Mouse (Mus musculus): Measurements from ENCODE around the gene Map7d1. TPM values are rescaled to one million over a fixed set of nuclear protein-coding genes. Genes with fewer than 3 reads are reported as not detected.
A peak's percentile ranks its signal among the peaks of the same experiment; 100 is the strongest.

Gene Map7d1
- polyA plus RNA-seq, 1 experiment from 2014 or later = 105 TPM

DNA sequence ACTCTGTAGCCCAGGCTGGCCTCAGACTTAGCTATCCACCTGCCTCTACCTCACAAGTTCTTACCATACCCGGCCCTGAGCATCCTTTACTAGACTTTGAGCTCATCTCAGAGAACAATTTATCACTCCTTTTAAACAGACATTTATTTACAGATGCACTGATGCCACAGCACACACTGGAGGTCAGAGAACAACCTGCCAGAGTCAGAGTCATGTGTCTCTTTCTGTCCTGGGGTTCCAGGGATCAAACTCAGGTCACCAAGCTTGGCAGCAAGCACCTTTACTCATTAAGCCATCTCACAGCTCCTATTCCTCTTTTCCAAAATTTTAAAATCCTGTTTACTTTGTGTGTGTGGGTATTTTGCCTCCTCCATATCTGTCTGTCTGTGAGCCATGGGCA, 50.8 kb downstream of the Map7d1 start:
- WGBS = 68% methylated on average over 1 of the region's 1 CpGs
- Histone ChIP-seq H3K27ac (no peak overlapping the region), H3K27me3 (0 out of 2 replicates have a peak, but pooled peaks cover 3% of the 10 kb centered on the region), H3K4me3 (replicated peaks) (no peak overlapping the region), H3K9ac (no peak overlapping the region), H3K4me1 (peaks cover 11% of the 10 kb centered on the region), H3K36me3 (replicated peaks) (no peaks in the 10 kb centered on the region), H3K4me2 (no peak overlapping the region), H3K9me3 (no peaks in the 10 kb centered on the region)
- ATAC-seq (ENCODE audit: low FRiP score) = no peak

DNA sequence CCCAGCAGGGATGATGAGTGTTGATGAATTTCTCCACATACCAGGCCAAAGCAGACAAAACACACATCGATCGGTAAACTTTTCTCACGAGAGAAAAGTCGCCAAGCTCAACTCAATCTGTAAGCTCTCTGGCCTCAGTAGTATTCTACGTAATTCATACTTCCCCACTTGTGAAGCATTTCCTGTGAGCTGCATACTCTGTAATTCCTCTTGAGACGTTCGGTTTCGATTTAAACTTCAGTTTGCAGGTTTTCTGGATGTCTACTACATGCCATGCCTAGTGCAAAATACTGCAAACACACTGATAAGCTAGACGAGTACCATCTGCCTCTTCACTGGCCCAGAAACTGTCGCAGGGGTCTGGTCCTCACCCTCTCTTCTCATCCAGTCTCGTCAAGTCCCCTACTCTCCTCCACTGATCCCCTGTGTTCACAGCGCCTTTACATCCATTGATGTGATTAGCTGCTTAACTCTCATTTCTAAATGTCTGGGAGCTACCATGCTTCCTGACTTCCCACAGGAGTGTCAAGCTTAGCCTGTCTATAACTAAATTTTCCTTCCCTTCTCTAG, 51.4 kb downstream of the Map7d1 start:
- no peak for ATAC-seq (ENCODE audit: low FRiP score)
- Histone ChIP-seq H3K36me3 (replicated peaks) (0 out of 2 replicates have a peak, but pooled peaks cover 2% of the 10 kb centered on the region), H3K4me3 (replicated peaks) (no peak overlapping the region), H3K4me1 (peaks cover 17% of the 10 kb centered on the region), H3K9me3 (no peaks in the 10 kb centered on the region), H3K27ac (no peak overlapping the region), H3K9ac (no peak overlapping the region), H3K27me3 (0 out of 2 replicates have a peak, but pooled peaks cover 3% of the 10 kb centered on the region), H3K4me2 (no peak overlapping the region)
- 89% methylated on average over 12 of the region's 12 CpGs for WGBS

DNA sequence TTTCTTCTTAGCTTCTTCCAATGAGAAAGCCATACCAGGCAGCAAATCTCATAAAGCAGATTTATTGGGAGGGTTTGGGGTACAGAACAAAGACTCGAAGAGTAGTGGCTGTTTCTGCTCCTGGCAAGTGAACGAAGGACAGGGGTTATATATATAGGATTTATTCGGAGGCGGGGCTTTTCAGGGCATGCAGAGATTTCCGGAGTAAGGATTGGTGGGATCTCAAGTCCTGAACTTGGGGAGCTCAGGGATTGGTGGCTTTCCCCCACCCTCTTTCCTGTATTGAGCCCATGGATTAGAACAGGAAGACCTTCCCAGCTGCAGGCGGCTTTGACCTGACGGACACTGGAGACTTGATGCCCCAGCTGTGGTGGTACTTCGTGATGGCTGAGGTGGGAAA, 52.1 kb downstream of the Map7d1 start:
- no peak overlapping the region for H3K27ac ChIP-seq
- 87% methylated on average over 8 of the region's 8 CpGs for WGBS

DNA sequence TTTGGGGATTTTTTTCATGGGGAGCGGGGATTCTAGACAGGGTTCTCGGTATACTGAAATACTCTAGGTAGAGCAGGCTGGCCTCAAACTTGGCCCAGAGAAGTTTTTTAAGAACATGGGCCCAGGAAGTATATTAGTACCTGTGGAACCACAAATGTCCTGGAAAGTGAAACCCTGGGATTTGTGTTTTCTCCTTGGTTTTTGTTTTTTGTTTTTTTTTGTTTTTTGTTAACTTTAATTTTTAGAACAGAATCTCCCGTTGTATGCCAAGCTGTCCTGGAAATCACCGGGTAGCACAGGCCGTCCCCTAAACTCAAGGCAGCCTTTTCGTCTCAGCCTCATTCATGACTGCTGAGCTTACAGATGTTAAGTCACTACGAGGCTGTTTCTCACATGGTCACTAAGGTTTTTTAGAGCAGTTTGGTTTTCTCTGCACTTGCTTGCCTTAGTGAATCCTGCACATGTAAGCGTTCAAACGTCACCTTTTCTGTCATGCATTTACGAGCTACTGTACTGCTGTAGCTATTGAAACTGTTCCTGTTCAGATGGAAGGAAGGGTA, 52.7 kb downstream of the Map7d1 start:
- ATAC-seq (ENCODE audit: low FRiP score) = no peak
- Histone ChIP-seq H3K36me3 (replicated peaks) (0 out of 2 replicates have a peak, but pooled peaks cover 4% of the 10 kb centered on the region), H3K4me1 (peaks cover 21% of the 10 kb centered on the region), H3K4me3 (replicated peaks) (peak overlapping the region; percentile 77), H3K4me2 (peak overlapping the region; percentile 68), H3K9ac (peak overlapping the region; percentile 75), H3K27ac (peak overlapping the region; percentile 92), H3K9me3 (no peaks in the 10 kb centered on the region), H3K27me3 (0 out of 2 replicates have a peak, but pooled peaks cover 3% of the 10 kb centered on the region)
- 80% methylated on average over 10 of the region's 10 CpGs for WGBS

More for the DNA sequence above, 52.1 kb downstream of the Map7d1 start:
- no peak overlapping the region for H3K4me2 ChIP-seq
- H3K9me3 ChIP-seq = no peaks in the 10 kb centered on the region
- H3K4me1 ChIP-seq = peaks cover 21% of the 10 kb centered on the region
- H3K9ac ChIP-seq = no peak overlapping the region
- 0 out of 2 replicates have a peak, but pooled peaks cover 3% of the 10 kb centered on the region for H3K27me3 ChIP-seq
- no peak for ATAC-seq (ENCODE audit: low FRiP score)
- 0 out of 2 replicates have a peak, but pooled peaks cover 4% of the 10 kb centered on the region for H3K36me3 ChIP-seq (replicated peaks)
- H3K4me3 ChIP-seq (replicated peaks) = no peak overlapping the region

DNA sequence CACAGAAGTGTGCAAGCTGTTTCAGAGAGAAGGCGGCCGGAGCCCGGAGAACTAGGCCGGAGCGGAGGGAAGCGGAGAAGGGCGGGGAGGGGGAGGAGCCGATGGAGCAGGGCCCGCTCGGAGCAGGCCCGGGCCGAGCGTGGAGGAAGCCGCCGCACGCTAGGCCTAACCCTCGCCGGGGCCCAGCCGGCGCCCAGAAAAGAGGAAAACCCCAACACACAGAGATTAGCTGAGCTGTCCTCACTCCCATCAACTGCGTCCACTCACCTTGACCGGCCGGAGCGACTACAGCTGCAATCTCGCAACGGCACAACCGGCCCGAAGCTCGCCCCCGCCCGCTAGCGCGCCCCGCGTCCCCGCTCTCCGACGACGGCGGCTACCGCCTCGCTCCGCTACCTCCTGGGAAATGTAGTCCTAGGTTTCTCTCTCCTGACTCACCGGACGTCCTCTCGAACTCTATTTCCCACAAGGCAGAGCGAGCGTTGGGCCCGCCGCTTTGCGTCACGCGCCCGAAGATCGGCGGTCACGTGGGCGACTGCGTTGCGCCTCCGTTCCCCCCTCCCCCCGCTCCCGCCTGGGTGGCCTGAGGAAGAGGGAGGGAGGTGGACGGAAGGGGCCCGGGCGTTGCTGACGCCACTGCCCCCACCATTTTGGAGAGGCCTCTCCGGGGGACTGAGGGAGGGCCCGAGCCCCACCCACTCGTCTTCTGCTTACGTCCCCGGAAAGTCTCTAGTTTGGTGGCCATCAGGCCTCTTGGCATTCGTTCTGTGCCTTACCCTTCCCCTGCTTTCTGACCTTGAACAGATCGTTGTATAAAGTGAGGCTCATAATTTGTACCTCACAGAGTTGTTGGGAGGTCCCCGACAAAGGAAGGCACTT, 53.6 kb downstream of the Map7d1 start, which contains the start of gene Thrap3:
Gene Thrap3 (minus strand): TSS at position 458 of the 879 bp plus-strand sequence.
- Histone ChIP-seq H3K9ac (peak within 1 kb of the TSS; percentile 75), H3K4me1 (peaks cover 21% of the 10 kb centered on the region), H3K36me3 (replicated peaks) (0 out of 2 replicates have a peak, but pooled peaks cover 4% of the 10 kb centered on the region), H3K27me3 (0 out of 2 replicates have a peak, but pooled peaks cover 3% of the 10 kb centered on the region), H3K4me2 (peak within 1 kb of the TSS; percentile 68), H3K27ac (peak within 1 kb of the TSS; percentile 92), H3K4me3 (replicated peaks) (peak within 1 kb of the TSS; percentile 77), H3K9me3 (no peaks in the 10 kb centered on the region)
- WGBS = under 1% methylated on average over 69 of the region's 75 CpGs
- peak; percentile 99 for ATAC-seq (ENCODE audit: low FRiP score)

DNA sequence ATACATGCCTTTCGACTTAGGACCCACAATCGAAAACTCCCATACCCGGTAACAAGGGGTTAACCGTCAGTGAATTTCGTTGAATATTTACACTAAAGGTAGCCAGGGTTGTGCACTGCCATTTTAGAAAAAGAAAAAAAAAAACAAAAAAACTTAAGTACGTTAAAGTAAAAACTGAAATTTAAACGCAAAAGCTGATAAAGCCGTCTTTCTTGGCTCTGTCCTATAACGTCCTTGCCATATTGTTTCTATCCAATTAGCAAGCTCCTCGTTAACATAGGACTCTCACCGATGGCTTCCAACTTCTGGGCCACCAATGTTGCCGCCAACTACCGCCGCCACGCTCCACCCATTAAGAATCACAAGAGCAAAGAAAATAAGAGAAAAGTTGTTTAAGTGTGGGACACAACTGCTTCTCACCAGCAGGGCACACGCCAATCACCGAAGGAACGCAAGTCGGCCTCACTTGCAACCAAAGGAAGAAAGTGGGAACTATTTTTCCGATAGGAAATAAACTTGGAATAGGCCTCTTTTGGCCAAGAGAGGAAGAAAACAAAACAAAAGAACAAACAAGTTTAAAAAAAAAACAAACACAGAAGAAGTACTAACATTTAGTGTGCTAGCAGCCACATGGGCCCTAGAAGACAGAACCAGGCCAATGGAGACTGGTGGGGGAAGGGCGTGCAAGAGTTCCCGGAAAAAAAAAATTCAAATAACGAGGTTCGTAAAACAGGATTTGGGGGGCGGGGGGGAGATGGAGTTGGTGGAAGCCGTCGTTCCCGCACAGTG, 54.4 kb downstream of the Map7d1 start:
- Histone ChIP-seq H3K27me3 (0 out of 2 replicates have a peak, but pooled peaks cover 3% of the 10 kb centered on the region), H3K27ac (peak overlapping the region; percentile 92), H3K36me3 (replicated peaks) (0 out of 2 replicates have a peak, but pooled peaks cover 4% of the 10 kb centered on the region), H3K4me1 (peaks cover 21% of the 10 kb centered on the region), H3K4me2 (peak overlapping the region; percentile 68), H3K4me3 (replicated peaks) (peak overlapping the region; percentile 77), H3K9ac (peak overlapping the region; percentile 75), H3K9me3 (no peaks in the 10 kb centered on the region)
- WGBS = 1% methylated on average over 28 of the region's 28 CpGs
- ATAC-seq (ENCODE audit: low FRiP score) = no peak

DNA sequence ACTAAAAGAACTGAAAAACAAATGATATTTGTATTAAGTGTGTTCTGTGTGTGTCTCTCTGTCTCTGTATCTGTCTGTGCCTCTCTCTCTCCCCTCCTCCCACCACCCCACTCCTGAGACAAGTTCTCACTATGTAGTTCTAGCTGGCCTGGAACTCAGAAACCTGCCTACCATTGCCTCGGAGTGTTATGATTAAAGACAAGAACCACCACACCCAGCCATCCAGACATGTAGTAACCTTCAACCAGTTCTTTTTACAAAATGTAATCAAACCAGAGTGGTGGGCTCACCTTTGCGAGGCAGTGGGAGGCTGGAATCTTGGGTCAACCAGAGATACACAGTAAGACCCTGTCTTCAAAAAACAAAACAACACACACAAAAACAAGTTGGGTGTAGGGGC, 55.5 kb downstream of the Map7d1 start:
- no peak for ATAC-seq (ENCODE audit: low FRiP score)
- peak overlapping the region; percentile 68 for H3K4me2 ChIP-seq
- H3K4me3 ChIP-seq (replicated peaks) = peak overlapping the region; percentile 77
- 0 out of 2 replicates have a peak, but pooled peaks cover 3% of the 10 kb centered on the region for H3K27me3 ChIP-seq
- no peaks in the 10 kb centered on the region for H3K9me3 ChIP-seq
- peaks cover 21% of the 10 kb centered on the region for H3K4me1 ChIP-seq
- 0 out of 2 replicates have a peak, but pooled peaks cover 4% of the 10 kb centered on the region for H3K36me3 ChIP-seq (replicated peaks)
- WGBS = 81% methylated on average over 2 of the region's 2 CpGs
- H3K9ac ChIP-seq = peak overlapping the region; percentile 75
- H3K27ac ChIP-seq = no peak overlapping the region

DNA sequence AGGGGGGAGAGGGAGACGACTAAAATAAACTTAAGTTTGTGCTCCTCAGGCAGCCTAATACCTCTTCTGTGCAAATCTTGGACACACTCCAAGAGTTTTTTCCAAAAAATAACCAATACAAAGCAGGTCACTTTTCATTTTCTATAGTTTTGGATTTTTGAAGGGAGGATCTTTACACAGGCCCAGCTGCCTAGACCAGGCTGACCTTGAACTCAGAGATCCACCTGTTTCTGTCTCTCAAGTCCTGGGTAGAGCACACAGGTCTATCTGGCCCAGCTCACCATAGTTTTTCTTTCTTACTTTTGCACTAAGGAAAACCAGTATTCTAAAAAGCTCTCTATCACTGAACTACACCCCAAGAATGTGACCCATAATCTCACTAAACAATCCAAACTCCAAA, 56.1 kb downstream of the Map7d1 start:
- peak overlapping the region; percentile 77 for H3K4me3 ChIP-seq (replicated peaks)
- H3K4me1 ChIP-seq = peaks cover 21% of the 10 kb centered on the region
- peak overlapping the region; percentile 75; the same call in 1 of the 2 replicates for H3K9ac ChIP-seq
- ATAC-seq (ENCODE audit: low FRiP score) = no peak
- H3K27me3 ChIP-seq = 0 out of 2 replicates have a peak, but pooled peaks cover 3% of the 10 kb centered on the region
- no peaks in the 10 kb centered on the region for H3K9me3 ChIP-seq
- H3K4me2 ChIP-seq = peak overlapping the region; percentile 68
- H3K36me3 ChIP-seq (replicated peaks) = 0 out of 2 replicates have a peak, but pooled peaks cover 4% of the 10 kb centered on the region
- H3K27ac ChIP-seq = no peak overlapping the region
- 77% methylated on average over 1 of the region's 1 CpGs for WGBS

DNA sequence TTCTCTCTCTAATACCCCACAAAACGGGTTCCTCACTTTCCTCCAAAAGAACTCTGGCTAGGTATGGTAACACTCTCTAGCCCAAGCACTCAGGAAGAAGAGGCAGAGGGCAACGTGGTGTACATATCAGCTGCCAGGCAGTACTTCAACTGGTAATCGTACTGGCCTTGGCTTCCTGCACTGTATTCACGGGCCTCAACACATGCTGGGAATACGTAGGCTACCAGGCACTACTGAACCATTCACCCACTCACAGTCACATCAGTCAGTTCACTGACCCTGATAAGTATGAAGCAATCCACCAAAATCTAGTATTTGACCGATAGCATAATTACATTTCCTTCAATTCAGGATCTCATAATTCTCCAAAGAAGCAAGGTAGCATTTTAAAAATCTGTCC, 56.6 kb downstream of the Map7d1 start:
- no peak overlapping the region for H3K4me3 ChIP-seq (replicated peaks)
- no peak overlapping the region for H3K9ac ChIP-seq
- H3K9me3 ChIP-seq = no peaks in the 10 kb centered on the region
- 88% methylated on average over 6 of the region's 6 CpGs for WGBS
- peaks cover 9% of the 10 kb centered on the region; the same call in 1 of the 2 replicates for H3K36me3 ChIP-seq (replicated peaks)
- H3K27ac ChIP-seq = no peak overlapping the region
- no peak for ATAC-seq (ENCODE audit: low FRiP score)
- H3K4me2 ChIP-seq = peak overlapping the region; percentile 68
- H3K27me3 ChIP-seq = 0 out of 2 replicates have a peak, but pooled peaks cover 3% of the 10 kb centered on the region
- peaks cover 21% of the 10 kb centered on the region for H3K4me1 ChIP-seq

DNA sequence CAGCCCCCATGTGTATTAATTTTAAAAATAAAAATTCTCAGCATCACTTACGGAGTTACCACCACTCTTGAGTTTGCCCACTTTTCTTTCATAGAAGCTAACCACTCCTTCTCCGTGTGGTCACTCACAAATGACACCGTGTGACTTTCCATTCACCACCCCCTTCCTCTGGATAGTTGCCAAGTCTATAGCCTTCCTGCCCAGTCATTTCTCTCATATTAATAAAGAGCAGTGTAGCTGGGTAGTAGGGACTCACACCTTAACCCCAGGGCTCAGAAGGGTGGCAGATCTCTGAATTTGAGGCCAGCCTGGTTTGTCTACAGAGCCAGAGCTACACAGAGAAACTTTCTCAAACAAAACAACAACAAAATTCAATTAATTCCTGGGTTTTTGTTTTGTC, 58.7 kb downstream of the Map7d1 start:
- Histone ChIP-seq H3K9ac (no peak overlapping the region), H3K4me1 (peaks cover 21% of the 10 kb centered on the region), H3K4me2 (no peak overlapping the region), H3K4me3 (replicated peaks) (no peak overlapping the region), H3K36me3 (replicated peaks) (peaks cover 27% of the 10 kb centered on the region), H3K27me3 (no peaks in the 10 kb centered on the region), H3K27ac (no peak overlapping the region), H3K9me3 (no peaks in the 10 kb centered on the region)
- WGBS = 86% methylated on average over 3 of the region's 3 CpGs
- ATAC-seq (ENCODE audit: low FRiP score) = no peak

DNA sequence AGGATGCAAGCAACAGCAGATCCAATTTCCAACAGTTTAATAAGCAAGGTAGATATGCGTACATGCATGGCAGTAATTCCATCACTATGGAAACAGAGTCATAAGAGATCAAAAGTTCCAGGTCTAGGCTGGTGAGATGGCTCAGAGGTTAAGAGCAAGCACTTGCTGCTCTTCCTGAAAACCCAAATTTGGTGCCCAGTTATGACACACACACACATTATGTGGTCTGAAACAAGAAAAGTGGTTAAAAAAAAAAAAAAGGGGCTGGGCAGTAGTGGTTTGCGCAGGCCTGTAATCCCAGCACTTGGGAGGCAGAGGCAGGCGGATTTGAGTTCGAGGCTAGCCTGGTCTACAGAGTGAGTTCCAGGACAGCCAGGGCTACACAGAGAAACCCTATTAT, 61.2 kb downstream of the Map7d1 start:
- Histone ChIP-seq H3K27me3 (no peaks in the 10 kb centered on the region), H3K36me3 (replicated peaks) (peaks cover 48% of the 10 kb centered on the region), H3K4me3 (replicated peaks) (no peak overlapping the region), H3K4me2 (no peak overlapping the region), H3K27ac (no peak overlapping the region), H3K9ac (no peak overlapping the region), H3K4me1 (peaks cover 5% of the 10 kb centered on the region), H3K9me3 (no peaks in the 10 kb centered on the region)
- ATAC-seq (ENCODE audit: low FRiP score) = no peak
- 93% methylated on average over 4 of the region's 4 CpGs for WGBS

Data from forebrain, embryonic 12.5 days (tissue).